Mouse (Mus musculus): ENCODE results near the gene Txlna. TPM values are rescaled to one million over a fixed set of nuclear protein-coding genes. Genes with fewer than 3 reads are reported as not detected.

The Txlna gene
- total RNA-seq (2021) = 10 to 100 TPM; 26.2 to 27.3 TPM

- intact Hi-C loops (cut with DNase I) = loop anchor here (2.0 kb wide), 1 partner anchor 40 kb away; the partner anchor contains the start of genes Eif3i and Tmem234
- DNase-seq (ENCODE audit: low spot score) = peak; percentile 94
Observed at GRCm38 (mm10) chr4:129640638-129641467, at the start of gene Txlna. Gene Txlna, minus strand, starts transcription at chr4:129641065.

DNA sequence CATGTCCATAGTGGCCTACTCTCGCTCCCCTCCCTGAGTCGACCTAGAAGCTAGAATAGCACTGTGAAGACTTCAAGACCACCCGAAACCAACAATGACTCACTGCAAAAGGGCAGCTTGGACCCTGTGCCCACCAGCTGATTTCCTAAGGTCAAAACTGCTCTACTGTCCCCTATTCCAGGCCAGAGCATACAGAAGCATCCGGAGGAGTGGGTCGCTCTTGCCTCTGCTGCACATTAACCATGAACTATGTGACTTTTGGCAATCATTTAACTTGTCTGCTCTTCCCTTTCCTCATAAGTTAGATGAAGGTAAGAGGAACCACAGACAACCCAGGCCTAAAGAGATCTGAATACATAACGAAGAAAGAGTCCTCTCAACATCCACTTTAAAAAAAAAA lies 43.7 kb upstream of the Txlna start:
- intact Hi-C loops (cut with DNase I) = no loop called here
- no peak for DNase-seq (ENCODE audit: low spot score)

- no peak for DNase-seq (ENCODE audit: low spot score)
- intact Hi-C loops (cut with DNase I) = no loop called here
Observed at GRCm38 (mm10) chr4:129683901-129684493, 43.1 kb upstream of the Txlna start.

GRCm38 (mm10) chr4:129681837-129682236 lies 41.0 kb upstream of the Txlna start:
- intact Hi-C loops (cut with DNase I) = no loop called here
- no peak for DNase-seq (ENCODE audit: low spot score)

DNA sequence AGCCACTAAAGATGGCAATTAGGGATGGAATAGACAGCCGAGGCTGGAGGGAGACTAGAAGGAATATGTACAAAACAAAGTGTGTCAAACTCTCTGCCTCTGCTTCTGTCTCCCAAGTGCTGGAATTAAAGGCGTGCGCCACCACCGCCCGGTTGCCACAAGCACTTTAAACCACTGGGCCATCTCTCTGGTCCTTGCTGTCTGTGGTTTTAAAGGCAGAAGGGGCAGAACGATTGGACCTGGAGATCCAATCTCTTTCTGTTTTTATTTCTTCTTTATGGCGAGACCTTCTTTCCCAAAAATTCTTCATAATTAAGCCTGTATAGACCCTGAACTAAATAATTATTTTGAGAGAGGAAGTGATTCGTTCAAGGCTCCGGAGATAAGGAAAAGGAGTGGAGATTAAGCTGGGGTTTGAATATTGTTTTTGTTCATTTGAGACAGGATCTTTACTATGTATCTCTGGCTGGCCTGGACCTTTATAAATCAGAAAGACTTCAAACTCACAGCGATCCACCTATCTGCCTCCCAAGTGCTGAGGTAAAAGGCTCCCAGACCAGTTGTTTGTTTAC lies 32.1 kb upstream of the Txlna start:
- intact Hi-C loops (cut with DNase I) = loop anchor here (1.0 kb wide), 1 partner anchor 23 kb away; the partner anchor contains the start of gene Tmem39b

GRCm38 (mm10) chr4:129672083-129672877 lies 31.4 kb upstream of the Txlna start, which contains the start of gene Kpna6:
Gene Kpna6, minus strand, starts transcription at chr4:129672767.
- DNase-seq (ENCODE audit: low spot score) = peak; percentile 81
- intact Hi-C loops (cut with DNase I) = loop anchor here (1.0 kb wide), 1 partner anchor 24 kb away; the partner anchor contains the start of gene Tmem39b

More for the DNA sequence above, 32.1 kb upstream of the Txlna start:
- no peak for DNase-seq (ENCODE audit: low spot score)

- intact Hi-C loops (cut with DNase I) = loop anchor here (1.0 kb wide), 1 partner anchor 25 kb away; the partner anchor contains the start of gene Tmem39b
- peak; percentile 7 for DNase-seq (ENCODE audit: low spot score)
Observed at GRCm38 (mm10) chr4:129671491-129672082, 30.7 kb upstream of the Txlna start.

GRCm38 (mm10) chr4:129662255-129662813 lies 21.5 kb upstream of the Txlna start:
- intact Hi-C loops (cut with DNase I) = no loop called here
- no peak for DNase-seq (ENCODE audit: low spot score)

GRCm38 (mm10) chr4:129661584-129661983 lies 20.7 kb upstream of the Txlna start:
- DNase-seq (ENCODE audit: low spot score) = no peak
- intact Hi-C loops (cut with DNase I) = no loop called here

DNA sequence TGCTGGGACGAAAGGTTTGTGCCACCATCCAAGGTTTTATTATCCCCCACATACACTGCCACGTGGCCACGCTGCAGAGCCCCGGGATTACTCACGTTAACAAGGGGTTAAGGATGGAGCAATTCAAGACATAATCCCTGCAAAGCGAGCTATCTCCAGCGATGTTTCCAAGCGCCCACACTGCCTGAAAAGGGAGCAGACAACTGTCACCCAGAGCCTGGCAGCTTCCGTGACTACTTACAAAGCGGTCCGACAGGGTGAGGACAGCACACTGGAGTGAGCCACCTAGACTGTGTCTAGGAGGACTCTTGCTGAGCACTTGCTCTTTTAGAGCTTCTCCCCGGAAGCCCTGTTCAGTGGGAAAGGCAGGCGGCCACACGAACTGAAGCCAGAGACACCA lies 13.9 kb upstream of the Txlna start:
- DNase-seq (ENCODE audit: low spot score) = no peak
- intact Hi-C loops (cut with DNase I) = no loop called here

GRCm38 (mm10) chr4:129650359-129650758 lies 9.5 kb upstream of the Txlna start:
- intact Hi-C loops (cut with DNase I) = no loop called here
- no peak for DNase-seq (ENCODE audit: low spot score)

GRCm38 (mm10) chr4:129648656-129649055 lies 7.8 kb upstream of the Txlna start:
- intact Hi-C loops (cut with DNase I) = no loop called here

GRCm38 (mm10) chr4:129645204-129645603 lies 4.3 kb upstream of the Txlna start:
- no peak for DNase-seq (ENCODE audit: low spot score)
- intact Hi-C loops (cut with DNase I) = no loop called here

More at GRCm38 (mm10) chr4:129648656-129649055, 7.8 kb upstream of the Txlna start:
- DNase-seq (ENCODE audit: low spot score) = no peak

DNA sequence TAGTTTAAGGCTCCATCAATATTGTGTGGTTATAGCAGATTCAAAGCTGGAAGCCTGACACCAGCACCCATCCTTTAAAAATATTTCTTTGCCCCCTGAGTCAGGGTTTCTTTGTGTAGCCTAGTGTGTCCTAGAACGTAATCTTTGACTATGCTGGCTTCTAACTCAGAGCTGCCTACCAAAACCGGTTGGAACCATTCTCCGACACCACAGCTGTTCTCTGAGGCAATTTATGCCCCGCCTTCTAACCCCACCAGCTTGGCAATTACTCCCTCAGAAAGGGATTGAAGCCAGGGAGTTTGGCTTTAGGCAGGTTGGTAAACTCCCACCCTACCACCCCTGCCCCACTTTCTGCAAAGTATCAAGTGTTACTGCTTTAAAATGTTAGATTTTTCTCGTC lies 891 bp upstream of the Txlna start:
- no peak for DNase-seq (ENCODE audit: low spot score)
- intact Hi-C loops (cut with DNase I) = loop anchor here (2.0 kb wide), 1 partner anchor 41 kb away; the partner anchor contains the start of genes Eif3i and Tmem234

- intact Hi-C loops (cut with DNase I) = loop anchor here (2.0 kb wide), 1 partner anchor 39 kb away; the partner anchor contains the start of genes Eif3i and Tmem234
- no peak for DNase-seq (ENCODE audit: low spot score)
Observed at GRCm38 (mm10) chr4:129640101-129640637, 696 bp downstream of the Txlna start.

DNA sequence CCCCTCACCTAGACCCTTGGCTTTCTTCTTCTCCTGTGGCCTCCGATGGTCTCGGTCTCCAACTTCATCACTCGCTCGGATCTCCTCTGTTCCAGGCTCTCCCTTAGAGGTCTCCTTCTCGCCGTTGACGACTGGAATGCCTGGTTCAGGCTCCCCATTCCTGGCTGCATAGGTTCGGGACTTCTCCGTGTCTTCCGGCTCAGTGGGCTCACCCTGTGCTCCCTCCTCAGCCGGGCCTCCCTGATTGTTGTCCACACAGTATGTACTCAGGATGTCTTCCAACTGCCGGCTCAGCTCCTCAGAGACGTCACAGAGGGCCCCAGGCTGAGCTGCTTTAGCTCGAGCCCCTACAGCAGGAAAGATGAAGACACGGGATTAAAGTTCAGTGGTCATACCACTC lies 1.6 kb downstream of the Txlna start:
- intact Hi-C loops (cut with DNase I) = loop anchor here (2.0 kb wide), 1 partner anchor 14 kb away; no protein-coding TSS in a partner anchor
- DNase-seq (ENCODE audit: low spot score) = no peak

GRCm38 (mm10) chr4:129633852-129634251 lies 7.0 kb downstream of the Txlna start:
- DNase-seq (ENCODE audit: low spot score) = no peak
- intact Hi-C loops (cut with DNase I) = no loop called here

DNA sequence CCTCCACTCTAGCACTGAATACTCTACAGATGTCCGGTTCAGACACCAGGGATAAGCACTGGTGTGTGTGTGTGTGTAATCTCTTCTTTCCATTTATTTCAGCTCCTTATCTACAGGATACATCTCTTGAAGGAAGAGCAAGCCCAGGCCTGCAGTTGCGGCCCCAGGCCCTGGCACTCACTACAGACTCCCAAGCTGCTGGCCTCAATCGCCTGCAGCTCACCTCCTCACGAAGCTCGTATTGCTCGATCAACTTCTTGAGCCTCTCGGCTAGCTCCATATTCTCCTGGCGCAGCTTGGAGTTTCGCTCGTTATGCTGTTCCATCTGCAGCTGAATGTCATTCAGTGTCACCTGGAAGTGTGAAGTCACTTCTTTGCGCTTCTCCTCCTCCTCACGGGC lies 9.0 kb downstream of the Txlna start:
- intact Hi-C loops (cut with DNase I) = no loop called here
- no peak for DNase-seq (ENCODE audit: low spot score)

DNA sequence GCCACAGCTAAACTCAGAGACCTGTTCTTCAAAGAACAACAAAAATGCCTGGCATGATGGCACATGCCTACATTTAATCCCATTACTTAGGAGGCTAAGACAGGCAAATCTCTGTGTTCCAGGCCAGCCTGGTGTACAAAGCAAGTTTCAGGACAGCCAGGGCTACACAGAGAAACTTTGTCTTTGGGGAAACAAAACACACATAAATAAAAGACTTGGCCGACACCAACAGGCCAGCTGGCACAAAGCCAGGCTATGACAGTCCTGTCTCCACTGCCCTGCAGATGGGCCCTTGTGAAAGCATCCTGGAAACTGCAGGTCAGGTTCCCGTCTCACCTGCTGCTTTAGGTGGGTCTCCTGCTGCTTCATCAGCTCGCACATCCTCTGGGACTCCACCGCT lies 9.9 kb downstream of the Txlna start:
- no peak for DNase-seq (ENCODE audit: low spot score)

More for the DNA sequence above, 9.9 kb downstream of the Txlna start:
- intact Hi-C loops (cut with DNase I) = no loop called here
